Mouse (Mus musculus) central nervous system, embryonic 14 days (tissue): Measurements from ENCODE around the gene Coro6. TPM values are rescaled to one million over a fixed set of nuclear protein-coding genes. Genes with fewer than 3 reads are reported as not detected.

ENCODE experiments used
- polyA plus RNA-seq: library from polyadenylated mRNA; depleted of rRNA; stranded (reverse); fragments of >200 nt; gene quantifications from 2 replicates; pipeline ENCODE4 v1.2.3, GENCODE M21; 2012; rRNA removed

Gene Coro6
- 1.5 and 2.7 TPM in 2 replicates for polyA plus RNA-seq

DNA sequence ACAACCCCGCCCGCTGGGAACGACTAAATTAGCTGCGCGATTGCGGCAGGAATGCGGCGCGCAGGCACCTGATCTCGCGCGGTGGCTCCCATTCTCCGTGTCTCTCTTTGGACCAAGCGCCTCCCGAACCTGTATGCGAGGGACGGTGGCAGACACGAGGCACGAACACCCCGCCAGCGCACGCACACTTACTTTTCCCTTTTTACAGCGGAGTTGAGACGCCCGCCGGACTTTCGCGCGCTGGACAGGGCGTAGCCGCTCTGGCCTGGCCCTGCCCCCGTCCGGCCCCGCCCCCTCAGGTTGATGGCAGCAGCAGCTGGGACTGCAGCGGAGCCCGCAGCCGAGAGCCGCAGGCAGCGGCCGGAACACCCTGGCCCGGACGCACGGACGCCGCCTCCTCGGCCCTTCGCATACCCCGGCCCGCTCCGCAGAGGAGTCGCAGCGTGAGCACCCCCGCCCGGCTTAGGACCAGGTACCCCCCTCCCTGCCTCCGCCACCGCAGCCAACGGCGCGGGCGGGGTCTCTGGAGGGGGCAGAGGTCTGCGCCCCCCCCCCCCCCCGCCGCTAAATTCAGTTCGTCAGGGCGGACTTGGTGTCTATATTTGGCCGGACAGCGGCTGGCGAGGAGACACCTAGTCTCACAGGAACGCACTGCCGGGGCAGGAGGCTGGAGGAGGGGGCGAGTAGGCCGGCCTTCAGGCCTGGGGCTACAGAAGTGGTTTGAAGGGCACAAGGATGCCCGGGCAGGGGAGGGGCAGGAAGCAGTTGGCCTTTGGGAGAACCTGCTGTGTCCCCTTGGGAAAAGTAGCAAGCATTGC is at the start of gene Coro6:
Gene Coro6 (plus strand): TSS at position 129 of the 818 bp plus-strand sequence.

DNA sequence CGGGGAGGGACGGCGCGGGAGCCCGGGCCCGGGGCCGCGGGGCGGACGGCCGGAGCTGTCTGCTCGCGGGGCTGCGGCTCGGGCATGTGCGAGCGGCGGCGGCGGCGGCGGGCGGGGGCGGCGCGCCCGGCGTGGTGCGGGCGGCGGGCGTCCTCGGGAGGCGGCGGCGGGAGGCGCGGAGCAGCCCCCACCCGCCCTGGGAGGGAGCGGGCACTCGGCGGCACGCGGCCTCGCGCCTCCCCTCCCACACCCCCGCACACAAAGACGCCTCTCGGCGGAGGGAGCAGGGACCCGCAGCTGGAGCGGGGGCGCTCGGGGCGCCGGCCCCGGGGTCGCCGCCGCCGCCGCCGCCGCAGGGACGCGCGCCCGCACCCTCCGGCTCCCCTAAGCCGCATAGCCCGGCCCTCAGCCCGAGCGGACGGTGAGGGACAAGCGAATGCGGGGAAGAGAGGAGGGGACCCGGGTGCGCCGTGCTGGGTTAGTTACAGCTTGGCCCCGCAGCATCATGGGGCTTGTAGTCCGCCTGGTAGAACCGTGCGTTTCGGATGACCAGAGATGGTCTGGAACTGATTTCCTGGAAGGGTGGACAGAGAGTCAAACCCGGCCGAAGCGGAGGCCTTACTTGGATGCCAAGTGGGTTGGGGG is 27.5 kb downstream of the Coro6 start, which contains the start of gene Ankrd13b:
Gene Ankrd13b (minus strand): TSS at position 88 of the 645 bp plus-strand sequence.

DNA sequence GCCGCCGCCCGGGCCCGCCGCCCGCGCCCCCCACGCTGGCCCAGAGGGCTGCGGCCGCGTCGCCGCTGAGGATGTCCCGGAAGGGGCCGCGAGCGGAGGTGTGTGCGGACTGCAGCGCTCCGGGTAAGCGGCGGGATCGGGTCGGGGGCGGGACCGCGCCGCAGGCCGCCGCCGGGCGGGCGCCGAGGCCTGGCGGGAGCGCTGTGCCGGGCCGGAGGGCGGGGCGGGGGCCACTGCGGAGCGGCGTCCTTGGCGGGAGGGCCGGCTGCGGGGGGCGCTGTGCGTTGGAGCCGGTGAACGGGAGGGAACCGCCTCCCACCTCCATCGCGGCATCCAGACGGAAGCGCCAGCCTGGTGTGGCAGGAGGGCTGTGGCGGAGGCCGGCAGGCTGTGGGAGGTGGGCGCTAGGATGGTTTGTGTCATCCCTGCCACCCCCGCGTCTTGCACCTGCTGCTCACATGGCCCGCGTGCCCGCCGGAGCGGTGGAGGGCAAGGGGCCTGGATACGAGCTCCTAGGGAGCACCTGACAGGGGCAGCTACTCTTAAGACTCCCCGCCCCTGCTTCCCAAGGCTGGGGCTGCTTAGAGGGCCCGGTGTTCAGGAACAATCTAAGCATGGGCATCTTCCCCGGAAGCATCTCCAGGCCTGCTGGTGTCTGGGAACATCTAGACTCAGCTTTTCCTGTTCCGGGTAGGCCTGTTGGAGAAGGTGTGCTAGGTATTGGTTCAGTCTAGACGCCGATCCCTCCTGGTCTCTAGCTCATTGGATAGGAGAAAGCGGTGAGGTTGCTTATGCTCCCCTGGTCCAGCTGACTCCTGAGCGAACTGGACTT is 31.5 kb downstream of the Coro6 start, which contains the start of gene Git1:
Gene Git1 (plus strand): TSS at position 51 of the 832 bp plus-strand sequence.

DNA sequence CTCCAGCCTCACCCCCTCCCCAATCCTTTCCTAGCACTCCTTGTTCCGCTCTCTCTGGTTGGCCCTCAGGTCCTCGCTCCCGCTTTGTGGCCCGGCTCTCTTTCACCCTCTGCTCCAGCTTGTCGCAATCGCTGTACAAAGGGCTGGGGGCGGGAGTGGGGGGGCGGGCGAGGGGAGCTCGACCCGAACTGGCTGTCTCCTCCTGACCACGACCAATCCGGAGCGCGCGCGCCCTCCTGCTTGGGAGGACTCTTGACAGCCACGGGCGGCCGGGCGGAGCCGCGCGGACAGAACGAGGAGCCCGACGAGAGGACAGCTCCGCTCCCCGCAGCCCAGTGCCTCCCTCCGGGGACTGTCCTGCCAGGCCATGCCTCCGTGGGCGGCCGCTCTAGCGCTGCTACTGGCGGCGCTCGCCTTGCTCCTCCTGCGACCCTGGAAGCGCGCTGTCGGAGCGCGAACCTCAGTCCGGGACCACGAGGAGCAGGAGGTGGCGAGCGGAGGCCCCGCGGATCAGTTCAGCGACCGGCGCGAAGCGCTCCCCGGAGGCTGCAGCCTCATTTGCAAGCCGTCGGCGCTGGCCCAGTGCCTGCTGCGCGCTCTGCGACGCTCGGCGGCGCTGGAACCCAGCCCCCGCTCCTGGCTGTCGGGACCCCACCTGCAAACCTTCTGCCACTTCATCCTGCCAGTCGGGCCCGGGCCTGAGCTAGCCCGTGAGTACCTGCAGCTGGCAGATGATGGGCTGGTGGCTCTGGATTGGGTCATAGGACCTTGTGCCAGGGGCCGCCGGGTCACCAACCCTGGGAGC is 52.8 kb downstream of the Coro6 start, which contains the start of gene Abhd15:
Gene Abhd15 (plus strand): TSS at position 290 of the 805 bp plus-strand sequence.

DNA sequence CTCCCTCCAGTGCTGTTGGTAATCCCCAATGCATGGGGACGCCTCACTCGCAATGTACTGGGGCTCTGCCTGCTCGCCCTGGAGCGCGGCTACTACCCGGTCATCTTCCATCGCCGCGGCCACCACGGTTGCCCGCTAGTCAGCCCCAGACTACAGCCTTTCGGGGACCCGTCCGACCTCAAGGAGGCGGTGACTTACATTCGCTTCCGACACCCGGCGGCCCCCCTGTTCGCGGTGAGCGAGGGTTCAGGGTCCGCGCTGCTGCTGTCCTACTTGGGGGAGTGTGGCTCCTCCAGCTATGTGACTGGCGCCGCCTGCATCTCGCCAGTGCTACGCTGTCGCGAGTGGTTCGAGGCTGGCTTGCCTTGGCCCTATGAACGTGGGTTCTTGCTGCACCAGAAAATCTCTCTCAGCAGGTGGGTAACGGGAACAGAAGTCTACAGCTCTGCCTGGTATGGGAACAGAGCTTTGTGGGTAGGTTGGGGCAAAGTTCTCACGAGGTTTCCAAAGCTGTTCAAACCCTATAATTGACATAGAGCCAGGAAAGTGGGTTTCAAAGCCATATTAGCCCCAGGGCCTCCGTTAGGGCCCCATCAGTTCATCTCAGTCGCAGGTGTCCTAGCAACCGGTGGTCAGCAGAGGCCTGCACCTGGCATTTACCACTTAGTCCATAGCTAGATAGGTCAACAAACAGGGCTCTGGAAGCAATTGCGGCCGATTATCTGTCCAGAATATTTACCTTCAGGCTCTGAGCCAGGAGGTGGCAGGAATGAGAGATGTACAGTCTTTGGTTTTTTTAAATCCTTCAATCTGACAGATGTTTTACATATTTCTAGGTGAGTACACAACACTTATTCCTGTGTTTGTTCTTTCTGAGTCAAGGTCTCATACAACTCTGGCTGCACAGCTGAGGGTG is 53.7 kb downstream of the Coro6 start, which contains the start of gene Trp53i13:
Gene Trp53i13 (minus strand): TSS at position 344 of the 916 bp plus-strand sequence.

DNA sequence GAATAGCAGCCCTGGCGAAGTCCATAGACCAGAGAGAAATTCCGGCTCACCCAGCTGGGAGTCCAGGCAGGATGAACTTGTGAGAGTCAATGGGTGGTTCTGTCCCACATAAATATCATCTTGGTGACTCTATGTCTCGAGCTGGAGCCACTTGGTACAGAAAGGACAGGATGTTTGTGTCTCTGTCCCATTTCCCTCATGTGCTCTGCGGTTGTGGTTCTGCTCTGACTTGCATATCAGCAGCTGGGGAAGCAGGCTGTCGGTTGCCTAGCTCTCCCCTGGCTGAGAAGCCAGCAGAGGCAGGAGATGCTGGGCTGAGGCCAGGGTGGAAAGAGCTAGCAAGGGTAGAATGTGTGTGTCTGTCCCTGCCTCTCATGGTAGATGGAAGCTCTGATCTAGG is 56.8 kb downstream of the Coro6 start, which contains the start of gene Gm10392:
Gene Gm10392 (minus strand): TSS at position 156 of the 400 bp plus-strand sequence.

Other genes starting within 250 kb of the Coro6 start
- 18.9 and 20.1 TPM in 2 replicates for gene Ssh2, start 246.1 kb upstream of the Coro6 start, polyA plus RNA-seq
- gene Ankrd13b, start 27.3 kb downstream of the Coro6 start, polyA plus RNA-seq = 247 and 265 TPM in 2 replicates
- 81.5 and 84.9 TPM in 2 replicates for gene Git1, start 31.2 kb downstream of the Coro6 start, polyA plus RNA-seq
- gene Abhd15, start 52.7 kb downstream of the Coro6 start, polyA plus RNA-seq = 0.43 and 0.55 TPM in 2 replicates
- gene Trp53i13, start 53.6 kb downstream of the Coro6 start, polyA plus RNA-seq = 14.1 and 20.4 TPM in 2 replicates
- not detected in 2 replicates for gene Gm10392, start 56.8 kb downstream of the Coro6 start, polyA plus RNA-seq
- gene Taok1, start 145.4 kb downstream of the Coro6 start, polyA plus RNA-seq = 19.0 and 21.7 TPM in 2 replicates
- gene Nufip2, start 223.7 kb downstream of the Coro6 start, polyA plus RNA-seq = 15.4 and 16.1 TPM in 2 replicates